In the genomic region with DNA sequence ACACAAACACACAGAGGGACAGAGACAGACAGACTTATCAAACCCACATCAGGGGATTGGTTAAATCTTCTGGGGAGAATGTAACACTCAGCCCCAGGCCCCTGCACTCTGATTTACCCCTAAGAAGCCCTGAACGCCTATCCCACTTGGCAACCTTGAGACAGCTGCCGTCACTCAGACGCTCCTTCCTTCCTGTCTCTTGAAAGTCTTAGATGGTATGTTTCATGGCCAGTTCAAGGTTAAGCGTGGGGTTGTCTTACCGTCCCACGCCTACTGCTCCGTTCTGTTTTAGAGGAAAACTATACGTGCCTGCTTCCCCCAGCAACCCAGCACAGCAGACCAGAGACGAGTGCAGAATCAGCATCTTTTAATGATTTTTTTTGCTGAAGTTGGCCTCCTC, we compare ENCODE assay signal across 17 mouse cellular contexts.
"Had no signal": no experiment of that assay in that cellular context is flagged by ENCODE, and none has a peak within 500 bp of the region (broad histone marks: within the 10 kb centered on the region; RNA-seq: fewer than 3 reads in every experiment).

No protein-coding gene starts in this region.

- H3K9ac ChIP-seq: liver, postnatal 0 days; lung, embryonic 15.5 days; midbrain, embryonic 12.5 days; neural tube, embryonic 12.5 days; stomach, embryonic 15.5 days had no signal

- H3K4me2 ChIP-seq: lung, embryonic 15.5 days; midbrain, embryonic 12.5 days; neural tube, embryonic 12.5 days; stomach, embryonic 15.5 days had no signal

- H3K27ac ChIP-seq: lung, embryonic 15.5 days; macrophage; midbrain, embryonic 12.5 days; neural tube, embryonic 12.5 days; stomach, embryonic 15.5 days; stomach, postnatal 0 days had no signal

- ATAC-seq: liver, postnatal 0 days; lung, postnatal 0 days had no signal

- H3K9me3 ChIP-seq: lung, embryonic 15.5 days; midbrain, embryonic 12.5 days; neural tube, embryonic 12.5 days; stomach, embryonic 15.5 days had no signal

- H3K4me1 ChIP-seq: lung, embryonic 15.5 days; midbrain, embryonic 12.5 days; neural tube, embryonic 12.5 days; stomach, embryonic 15.5 days had no signal

- DNase-seq: liver, postnatal 0 days; lung, adult 2 months; lung, postnatal 14 days; lung, postnatal 36 days; midbrain, embryonic 14.5 days; right cerebral cortex, postnatal 14 days; thymus, adult 2 months; thymus, postnatal 25 days; thymus, postnatal 4 days had no signal

- H3K4me3 ChIP-seq: lung, embryonic 15.5 days; megakaryocyte, embryonic 14.5 days; midbrain, embryonic 12.5 days; neural tube, embryonic 12.5 days; stomach, embryonic 15.5 days had no signal

- H3K36me3 ChIP-seq: lung, embryonic 15.5 days; midbrain, embryonic 12.5 days; neural tube, embryonic 12.5 days; stomach, embryonic 15.5 days had no signal

- H3K27me3 ChIP-seq: lung, embryonic 15.5 days; midbrain, embryonic 12.5 days; neural tube, embryonic 12.5 days; stomach, embryonic 15.5 days had no signal
